Mouse (Mus musculus) kidney, postnatal 10 days (tissue): ENCODE results near the gene Poldip3.

ENCODE experiments used
- DNase-seq: peaks from one replicate; pipeline ENCODE4 v3.0.0; 2021; ENCODE audit warnings: mixed read lengths

The Poldip3 gene

DNA sequence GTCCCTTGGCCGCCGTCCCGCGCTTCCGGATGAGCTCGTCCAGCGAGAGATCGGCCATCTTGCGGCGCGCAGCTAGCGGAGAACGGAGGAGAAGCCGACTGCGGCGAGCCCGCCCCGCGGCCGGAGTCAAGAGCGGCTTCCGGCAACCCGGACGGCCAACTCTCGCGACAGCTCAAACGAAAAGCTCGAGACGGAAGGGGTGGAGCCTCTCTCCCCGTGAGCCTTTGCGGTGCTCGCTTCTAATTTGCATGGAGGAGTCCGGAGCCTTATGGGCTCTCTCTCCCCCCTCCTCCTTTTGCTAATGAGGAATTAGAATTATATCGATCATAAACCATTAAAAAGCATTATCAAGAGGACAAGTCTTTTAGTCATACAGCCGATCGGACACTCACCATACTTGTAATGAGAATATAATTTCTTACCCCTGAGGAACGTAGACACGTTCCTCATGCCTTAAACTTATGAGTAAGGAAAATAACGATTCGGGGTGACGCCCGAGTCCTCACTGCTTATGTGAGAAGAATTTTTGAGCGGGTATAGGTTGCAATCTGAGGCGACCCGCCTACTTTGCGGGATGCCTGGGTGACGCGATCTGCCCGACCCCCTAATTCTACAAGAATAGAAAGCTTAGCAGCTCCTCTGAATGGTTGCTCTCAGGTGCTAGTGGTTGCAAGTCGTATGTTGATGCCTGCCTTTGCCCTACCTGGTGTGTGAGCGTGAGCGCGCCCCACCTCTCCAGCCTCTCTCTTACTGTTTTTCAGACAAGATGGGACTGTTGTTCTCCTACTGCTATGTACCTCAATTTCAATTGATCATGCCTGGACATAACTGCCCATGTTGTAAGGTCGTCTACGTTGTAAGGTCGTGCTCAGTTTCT is at the start of gene Poldip3:
Gene Poldip3, minus strand, starts transcription at position 189 of the 877 bp plus-strand sequence.
- DNase-seq = peak; percentile 99

DNA sequence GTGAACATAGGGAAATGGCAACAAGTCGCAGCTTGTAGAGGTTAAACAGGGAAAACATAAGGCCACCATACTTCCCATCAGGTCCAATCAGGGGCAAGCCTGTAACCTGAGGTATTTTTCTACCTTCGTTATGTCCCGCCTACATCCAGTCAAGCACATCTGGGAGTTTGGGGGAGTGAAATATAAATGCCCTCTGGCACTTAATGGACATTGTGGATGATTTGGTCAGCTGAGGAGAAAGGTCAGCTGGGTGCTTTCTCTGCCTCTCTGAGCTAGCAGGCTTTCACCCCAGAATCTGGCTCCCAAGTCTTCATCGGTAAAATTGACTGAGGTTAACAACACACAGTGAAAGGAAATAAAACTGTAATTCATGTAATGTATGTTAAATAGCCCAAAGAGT is 44.2 kb upstream of the Poldip3 start:
- DNase-seq = no peak

DNA sequence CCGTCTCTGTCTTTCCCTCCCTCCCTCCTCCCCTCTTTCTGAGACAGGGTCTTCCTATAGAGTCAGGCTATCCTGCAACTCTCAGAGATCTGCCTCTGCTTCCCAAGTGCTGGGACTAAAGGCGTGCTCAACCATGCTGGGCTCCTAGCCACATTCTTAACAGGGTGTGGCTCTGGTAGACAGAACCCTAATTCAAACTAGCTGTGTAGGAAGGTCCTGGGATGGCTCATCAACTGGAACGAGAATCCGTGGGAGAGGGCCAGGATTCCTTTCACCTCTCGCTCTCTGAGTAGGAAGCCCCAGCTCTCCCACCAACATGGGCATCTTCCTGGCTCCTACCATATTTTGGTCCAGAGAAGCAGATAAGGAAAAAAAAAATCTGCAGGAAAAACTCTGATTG is 33.2 kb upstream of the Poldip3 start:
- no peak for DNase-seq

DNA sequence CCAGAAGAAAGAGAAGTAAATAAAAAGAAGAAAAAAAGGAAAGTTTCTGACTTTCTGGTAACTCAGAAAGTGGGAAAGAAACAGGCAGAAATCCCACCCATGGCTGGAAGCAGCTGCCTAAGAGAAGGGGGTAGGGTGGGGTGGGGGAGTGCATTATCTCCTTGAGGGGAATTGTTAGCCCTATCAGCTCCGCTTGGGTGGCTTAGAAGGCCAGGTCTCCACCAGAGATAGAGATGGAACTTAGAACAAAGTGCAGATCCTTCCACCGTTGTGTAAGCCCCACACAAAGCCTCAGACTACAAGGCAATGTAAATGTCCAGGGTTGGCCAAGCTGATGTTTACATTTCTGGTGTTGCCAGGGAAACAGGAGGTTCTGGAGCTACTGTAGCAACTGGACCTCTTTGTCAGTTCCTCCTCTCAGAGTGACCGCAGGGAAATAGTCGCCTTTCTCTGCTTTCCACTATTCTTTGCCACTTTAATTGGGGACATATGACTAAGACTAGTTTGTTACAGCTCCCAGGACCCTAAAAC is 32.7 kb upstream of the Poldip3 start:
- DNase-seq = no peak

DNA sequence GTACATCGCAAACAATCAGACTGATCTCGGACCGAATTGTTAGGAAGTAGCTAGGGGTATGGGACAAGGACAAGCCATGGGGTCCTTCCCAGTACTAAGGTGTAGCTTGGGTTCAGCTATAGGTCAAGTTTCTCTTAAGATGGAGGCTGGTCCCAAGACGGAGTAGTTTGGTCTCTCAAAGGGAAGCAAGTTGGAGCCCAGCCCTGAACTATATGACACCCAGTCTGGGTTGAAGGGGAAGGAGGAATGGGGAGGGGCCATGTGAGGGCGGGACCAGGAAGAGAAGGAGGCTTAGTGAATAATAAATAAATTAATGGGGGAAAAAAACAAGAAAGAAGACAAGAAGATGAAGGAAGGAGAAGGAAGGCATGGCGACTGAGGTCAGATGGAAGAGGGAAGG is 30.8 kb upstream of the Poldip3 start:
- DNase-seq = no peak

DNA sequence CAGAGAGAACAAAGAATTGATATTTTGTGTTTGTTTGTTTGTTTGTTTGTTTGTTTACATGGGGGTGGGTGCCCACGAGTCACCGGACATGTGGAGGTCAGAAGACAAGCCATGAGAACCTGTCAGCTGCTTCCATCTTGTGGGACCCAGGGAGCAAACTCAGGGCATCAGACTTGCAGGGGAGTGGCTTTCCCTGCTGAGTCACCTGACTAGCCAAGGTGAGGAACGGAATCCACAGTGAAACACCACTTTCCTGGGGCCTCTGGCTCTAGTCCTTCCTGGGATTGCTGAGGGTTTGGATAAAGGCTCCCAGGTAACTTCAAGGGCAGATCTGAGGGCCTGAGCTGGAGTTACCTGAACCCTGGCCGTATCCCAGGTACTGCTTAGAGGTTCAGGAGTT is 27.5 kb upstream of the Poldip3 start:
- no peak for DNase-seq

DNA sequence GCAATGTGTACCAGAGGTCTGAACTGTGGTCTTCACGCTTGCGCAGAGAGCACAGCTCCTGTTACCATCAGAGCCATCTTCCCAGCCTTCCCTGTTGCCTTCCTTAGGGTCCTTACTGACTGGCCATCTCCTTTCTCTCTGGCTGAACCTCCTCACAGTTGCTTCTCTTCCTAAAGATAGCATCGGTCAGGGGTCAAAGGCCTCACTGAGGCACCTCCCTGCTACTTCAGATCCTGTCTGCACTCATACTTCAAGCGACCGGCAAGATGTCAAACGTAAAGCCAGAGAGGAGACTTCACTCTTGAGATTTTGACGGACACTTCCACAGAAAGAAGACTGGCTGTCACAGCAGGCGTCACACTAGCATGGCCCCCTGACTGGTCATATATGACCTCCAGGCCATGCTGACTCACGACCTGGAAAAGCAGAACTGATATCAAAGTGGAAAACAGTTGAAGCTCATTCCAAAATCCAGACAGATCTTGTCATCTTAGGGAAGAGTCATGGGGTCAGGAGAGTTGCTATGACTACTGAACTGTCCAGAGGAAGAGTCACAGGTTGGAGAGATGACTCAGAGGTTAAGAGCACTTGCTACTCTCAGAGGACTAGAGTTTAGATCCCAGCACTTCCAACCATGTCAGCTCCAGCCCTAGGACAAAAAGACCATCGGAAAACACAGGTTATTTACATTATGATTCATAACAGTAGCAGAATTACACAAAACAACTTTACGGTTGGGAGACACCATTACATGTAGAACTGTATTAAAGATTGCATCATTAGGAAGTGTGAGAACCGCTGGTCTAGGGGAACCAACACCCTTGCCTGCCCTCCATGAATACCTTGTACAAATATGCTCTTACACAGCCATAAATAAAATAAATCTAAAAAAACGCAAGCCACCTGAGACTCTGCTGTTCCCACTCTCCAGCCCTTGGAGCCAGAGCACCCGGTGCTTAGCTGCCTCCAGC is 25.0 kb upstream of the Poldip3 start:
- DNase-seq = no peak

DNA sequence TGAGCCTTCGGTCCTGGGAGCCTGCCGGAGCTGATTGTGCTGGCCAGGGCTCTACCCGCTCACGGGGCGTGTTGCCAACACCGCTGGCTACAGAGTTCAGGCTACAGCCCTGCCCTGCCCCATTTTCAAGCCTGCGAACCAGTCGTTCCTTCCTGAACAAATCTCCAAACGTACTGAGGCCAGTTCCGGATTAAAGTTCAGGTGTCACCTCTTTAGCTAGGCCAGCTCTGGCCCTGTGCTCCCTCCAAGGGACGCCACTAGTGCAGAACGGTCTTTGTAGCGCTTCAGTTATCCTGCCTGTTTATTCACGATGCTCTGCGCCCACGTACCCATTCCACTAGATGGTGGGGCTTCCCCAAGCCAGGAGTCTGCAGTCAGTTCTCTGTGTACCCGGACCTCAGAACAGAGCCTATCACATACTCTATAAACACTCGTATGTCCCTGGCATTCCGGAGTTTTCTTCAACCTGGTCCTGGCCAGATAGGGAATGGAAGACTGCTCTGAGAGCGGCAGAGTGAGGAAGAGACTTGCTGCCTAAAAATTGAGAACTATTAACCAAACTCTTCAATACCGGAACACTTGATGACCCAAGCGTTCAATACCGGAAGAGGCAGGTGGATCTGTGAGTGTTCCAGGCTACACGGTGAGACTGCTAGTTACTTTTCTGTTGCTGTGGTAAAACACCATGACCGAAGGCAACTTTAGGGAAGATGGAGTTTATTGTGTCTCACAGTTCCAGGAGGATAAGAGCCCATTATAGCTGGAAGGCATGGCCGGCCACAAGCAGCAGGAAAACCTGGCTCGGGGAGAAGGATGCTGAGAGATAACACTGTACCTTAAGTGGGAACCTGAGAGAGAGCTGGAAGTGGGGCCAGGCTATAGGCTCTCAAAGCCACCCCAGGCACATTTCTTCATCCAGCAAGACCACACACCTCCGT is 23.6 kb upstream of the Poldip3 start, which contains the start of gene Cyb5r3:
Gene Cyb5r3, minus strand, starts transcription at position 101 of the 938 bp plus-strand sequence.
- DNase-seq = no peak

DNA sequence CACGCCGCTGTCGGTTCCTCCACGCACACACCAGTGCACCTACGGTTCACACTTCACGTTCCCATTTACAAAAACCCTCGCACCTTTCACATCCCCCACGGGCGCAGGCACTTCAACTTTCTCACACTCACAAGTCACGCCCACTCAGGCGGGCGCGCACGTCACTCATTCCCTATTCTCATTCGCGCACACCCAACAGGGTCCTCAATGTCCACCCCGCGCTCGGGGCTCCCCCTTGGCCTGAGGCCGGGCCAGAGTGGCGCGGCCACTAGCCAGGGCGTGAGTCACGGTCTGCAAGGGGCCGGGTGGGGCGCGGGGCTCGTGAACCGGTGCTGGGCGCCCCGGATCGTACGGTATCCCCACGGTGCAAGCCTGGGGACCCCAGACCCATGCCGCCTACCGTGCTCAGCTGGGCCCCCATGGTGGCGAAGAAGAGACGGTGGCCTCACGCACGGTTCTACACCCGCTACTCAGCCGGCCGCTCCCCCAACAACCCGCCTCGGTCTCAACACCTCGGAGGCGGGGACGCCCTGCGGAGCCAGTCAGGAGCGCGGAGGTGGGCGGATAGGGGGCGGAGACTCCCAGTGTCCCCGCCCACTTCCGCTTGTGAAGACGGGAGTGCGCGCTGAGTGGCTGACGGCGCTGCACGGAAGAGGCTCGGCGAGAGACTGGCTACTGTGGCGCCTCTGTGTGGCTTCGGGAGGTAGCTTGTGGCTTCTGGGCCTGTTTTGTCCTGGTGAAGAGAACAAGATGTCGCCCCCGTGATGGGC is 22.7 kb upstream of the Poldip3 start:
- peak; percentile 98 for DNase-seq

DNA sequence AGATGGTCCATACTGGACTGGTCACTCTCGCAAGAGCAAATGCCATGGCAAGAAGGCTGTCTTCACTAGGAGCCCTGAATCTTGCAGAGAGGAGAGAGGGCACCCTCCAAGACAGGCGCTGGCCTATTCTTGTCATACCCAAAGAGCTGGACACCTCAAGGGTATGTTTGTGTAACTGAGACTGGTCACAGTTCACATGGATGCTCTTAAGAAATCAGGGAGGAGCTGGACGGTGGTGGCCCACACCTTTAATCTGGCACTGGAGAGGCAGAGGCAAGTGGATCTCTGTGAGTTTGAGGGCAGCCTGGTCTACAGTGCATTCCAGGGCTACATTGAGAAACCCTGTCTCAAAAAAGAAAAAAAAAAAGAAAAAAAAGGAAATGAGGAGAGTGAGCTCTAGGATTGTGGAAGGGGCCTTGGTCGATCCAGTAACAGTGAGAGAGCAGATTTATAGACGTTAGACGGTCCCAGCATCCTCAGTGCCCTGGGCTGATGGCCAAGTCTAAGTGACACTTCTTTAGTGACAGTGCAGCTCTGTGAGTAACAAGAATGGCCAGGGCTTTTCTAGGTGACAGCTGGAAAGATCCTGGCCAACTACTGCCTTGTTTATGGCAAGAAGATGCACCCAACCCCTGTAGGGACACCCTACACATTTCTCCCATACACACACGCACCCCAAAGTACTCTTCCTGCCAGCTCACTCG is 21.9 kb upstream of the Poldip3 start:
- peak; percentile 67 for DNase-seq

DNA sequence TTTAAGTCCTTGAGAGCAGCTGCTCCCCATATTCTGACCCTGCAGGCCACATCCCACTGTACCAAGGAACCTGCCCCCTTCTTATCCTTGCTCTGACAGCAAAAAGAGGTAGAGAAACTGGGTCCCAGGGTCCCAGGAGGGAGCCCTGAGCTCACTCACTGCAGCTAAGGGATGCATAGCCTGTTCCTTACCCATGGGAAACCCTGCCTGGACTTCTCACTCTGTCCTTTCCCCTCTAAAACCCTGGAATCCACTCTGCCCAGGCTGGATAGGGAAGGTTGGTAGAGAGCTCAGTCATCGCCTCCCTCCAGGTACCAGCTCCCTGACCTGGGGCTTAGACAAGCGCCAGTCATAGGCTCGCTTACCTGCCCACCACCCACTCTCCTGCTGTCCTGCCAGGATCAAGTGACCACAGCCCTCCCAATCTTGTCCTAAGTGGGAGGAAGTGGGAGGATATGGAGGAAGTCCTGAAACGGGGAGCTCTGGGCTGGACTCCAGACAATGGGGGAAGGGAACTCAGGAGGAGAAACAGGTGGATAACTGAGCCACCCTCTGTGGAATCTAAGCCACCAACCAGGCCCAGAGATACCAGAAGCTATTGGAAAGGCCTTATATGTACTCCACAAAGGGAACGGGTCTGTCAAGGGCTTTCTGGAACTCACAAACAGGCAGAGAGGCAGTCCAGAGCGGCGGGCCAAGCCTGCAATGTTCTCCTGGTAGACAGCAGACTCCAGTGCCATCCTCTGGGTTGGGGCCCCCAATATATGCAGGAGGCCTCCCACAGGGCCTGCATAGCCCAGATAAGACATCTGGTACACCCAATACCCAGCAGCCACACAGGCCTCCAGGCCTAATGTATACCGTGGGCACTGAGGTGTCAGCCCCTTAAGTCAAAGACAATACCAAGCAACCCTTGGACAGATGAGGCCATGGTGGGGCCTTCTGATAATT is 20.9 kb upstream of the Poldip3 start:
- peak; percentile 64 for DNase-seq

DNA sequence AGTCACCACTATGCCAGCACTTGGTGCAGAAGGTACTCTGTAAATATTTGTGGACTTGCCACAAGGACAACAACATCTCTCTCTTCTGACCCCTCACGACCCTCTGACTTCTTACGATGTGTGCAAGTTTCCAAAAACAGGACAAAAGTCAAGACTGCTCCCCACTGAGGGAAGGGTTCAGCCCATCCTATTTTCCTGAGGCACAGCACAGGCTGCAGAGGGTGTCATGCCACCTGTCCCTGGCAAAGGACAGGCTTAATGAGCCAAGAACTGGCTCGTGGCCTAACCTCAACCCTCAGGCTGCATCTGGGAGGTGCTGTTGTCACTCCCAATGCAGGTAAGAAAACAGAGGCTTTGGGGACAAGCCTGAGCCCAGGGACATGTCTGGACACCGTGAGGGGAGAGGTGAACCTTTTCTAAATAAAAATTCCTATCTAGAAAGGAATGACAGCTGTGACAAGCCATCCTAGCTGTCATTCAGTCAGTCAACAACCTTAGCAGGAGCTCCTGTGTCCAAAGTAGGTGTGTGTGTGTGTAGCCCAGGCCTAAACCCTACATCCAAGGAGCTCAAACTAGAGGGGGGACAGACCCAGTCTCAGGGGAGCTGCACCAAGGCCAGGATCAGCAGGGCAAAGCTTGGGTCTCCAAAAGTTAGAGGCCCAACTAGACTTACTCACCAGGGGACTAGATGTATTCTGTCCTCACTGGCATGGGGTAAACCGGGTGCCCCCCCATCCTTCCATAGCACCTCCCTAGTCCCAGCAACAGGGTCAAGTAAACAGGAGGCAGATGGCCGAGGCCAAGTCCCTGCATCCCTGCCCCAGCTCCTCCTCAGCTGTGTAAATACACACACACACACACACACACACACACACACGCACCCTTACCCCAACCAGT is 19.9 kb upstream of the Poldip3 start:
- no peak for DNase-seq

DNA sequence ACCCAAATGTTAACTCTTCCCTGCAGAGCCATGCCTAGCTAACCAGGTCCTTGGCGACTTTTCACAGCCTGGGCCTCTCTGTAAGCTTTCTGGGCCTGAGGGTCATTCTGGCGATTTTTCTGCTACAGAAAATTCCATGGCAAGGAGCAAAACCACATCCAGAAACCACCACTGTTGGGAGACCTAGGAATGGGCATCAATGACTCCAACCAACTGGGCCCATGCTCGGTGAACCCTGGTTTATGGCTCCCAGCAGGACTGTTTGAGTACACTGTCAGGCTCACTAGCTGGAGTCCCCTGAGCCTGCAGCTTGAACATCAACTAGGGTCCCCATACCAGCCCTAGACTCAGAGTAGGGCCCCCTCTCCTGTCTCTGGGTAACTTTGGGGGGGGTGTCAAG is 19.1 kb upstream of the Poldip3 start:
- DNase-seq = no peak

DNA sequence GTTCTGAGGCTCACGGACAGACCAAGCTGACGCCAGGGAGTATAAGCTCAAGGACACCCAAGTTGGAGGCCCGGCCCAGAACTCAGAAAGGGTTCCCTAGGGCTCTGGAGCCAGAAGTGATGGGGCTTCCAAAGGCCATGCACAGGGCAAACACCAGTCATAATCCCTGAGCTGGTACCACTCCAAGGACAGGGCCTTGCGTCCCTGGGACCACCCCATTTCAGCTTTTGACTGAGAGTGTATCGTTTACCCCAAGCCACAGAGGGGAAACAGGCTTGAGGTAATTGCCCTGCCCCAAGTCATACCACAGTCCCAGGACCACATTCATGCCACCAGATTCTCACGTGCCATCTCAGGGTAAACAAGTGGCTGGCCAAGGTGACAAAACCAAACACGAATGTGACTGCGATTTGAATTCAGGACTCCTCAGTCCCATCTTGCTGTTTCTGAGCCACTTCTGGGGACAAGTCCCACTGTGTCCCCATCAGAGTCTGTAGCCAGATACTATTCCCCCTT is 18.4 kb upstream of the Poldip3 start:
- DNase-seq = no peak

DNA sequence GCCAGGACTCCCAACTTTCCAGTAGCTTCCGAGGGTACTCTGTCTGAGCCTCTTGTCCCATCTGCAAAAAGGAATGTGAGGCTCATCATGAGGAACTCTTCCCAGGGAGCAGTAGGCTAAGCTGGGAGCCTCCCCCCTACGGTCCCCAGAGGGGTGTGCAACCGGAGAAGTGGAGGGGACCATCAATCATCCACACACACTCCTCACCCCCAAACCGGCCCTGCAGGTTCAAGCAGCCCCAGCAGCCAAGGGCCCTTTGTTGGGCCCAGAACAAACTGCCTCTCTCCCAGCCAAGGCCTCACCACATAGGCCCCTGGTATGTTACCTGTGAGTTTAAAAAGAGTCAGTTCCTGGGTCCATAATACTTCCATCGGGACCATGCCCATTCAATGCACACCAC is 17.9 kb upstream of the Poldip3 start:
- DNase-seq = peak; percentile 54

DNA sequence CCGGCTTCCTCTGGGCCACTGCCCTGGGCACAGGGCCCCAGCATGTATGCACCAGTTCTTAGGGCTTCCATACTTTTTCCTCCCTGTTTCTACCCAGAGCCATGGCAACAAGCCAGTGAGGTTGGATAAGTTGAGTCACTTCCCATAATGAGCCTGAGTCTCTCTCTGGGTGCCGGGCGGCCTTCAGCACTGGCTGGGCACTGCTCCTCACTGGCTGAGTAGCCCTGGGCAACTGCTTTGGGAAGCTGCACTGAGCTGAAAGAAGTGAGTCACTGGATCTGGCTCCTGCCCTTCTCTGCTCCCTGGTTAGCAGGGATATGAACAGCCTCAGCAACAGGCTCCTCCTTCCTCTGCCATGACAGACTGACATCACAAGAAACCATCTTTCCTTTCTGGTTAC is 17.5 kb upstream of the Poldip3 start:
- DNase-seq = peak; percentile 44

DNA sequence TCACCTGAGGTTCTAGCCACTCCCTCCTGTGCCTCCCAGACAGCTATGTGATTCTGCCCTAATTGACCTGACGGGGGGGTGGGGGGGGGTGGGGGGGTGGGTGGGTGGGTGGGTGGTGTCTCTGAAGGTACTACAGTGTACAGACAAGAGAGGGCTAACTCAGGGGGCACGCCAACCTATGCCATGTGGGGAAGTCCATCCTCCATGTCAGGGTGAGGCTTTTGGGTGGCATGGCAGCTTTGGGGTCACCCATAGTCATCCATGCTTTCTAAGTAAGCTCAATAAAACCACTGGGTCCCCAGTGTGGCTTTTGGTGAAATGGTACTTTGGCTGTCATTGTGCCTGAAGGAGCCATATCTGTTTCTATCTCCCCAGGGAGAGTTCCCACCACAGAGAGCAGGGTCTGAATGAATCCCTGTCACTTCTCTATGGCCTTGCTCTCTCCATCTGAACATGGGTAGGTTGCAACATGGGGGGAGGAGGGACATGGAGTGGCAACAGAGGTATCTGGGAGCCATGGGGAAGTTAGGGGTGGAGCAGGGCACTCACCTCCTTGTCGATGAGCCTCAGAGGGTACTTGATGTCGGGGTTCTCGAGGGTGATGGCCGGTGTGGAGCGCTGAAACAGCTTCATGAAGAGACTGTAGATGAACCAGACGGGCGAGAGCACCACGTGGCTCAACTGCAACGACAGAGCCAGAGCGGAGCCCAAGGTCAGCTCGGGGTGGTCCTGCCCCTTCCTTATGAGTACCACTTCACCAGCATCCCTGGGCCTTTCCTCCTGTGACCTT is 16.5 kb upstream of the Poldip3 start:
- no peak for DNase-seq
